Mouse (Mus musculus) G1E (cell line): ENCODE measurements around the gene Map1lc3a.

Experiments
- CTCF ChIP-seq: IDR thresholded peaks from 2 replicates; pipeline ENCODE4 v1.5.1; 2012; ENCODE audit warnings: low read depth, low read length, inconsistent platforms, mixed read lengths
- GATA1 ChIP-seq: IDR thresholded peaks from 2 replicates; pipeline ENCODE4 v1.6.1; 2012; ENCODE audit warnings: borderline replicate concordance, low read length, inconsistent platforms, mixed read lengths

DNA sequence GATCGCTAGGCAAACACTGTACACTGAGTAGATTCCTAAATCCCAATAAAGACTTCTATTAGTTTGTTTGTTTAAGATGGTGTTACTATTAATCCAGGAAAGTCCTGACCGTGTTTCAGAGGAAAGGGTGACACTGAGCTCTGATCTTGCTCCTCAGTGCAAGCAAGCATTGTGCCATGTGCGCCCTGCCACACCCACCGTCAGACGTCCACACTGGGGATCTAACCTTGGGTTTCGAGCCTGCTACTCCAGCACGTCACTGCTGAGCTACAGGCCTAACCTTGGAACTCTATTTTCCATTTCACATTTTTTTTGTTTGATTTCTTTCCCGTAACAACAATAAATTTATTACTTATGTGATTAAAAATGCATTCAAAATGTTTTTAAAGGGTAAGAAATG lies 14.0 kb downstream of the Map1lc3a start:
- TF ChIP-seq GATA1 = no peak
- no peak for TF ChIP-seq CTCF
